Mouse (Mus musculus) left cerebral cortex, postnatal 4 days (tissue): ENCODE data around the gene Gm10840. TPM values are rescaled to one million over a fixed set of nuclear protein-coding genes. Genes with fewer than 3 reads are reported as not detected.
"Not testable (repeated sequence)": the region's sequence is repeated elsewhere in the genome, so short reads cannot be mapped to it uniquely, and the experiment has no call there.

Source experiments
- DNase-seq: peaks from one replicate; pipeline ENCODE4 v3.0.0-alpha.2; 2022
- intact Hi-C: fragments of 180-260 bp; cut with DNase I; formaldehyde crosslinking; loops from one replicate; pipeline ENCODE4 v1.15.1; 2025
- total RNA-seq, 2 experiments: library from RNA; stranded (reverse); gene quantifications; 2 replicates each; pipeline ENCODE4 v1.2.3; 2021

Gm10840 gene
- not detected for total RNA-seq

DNA sequence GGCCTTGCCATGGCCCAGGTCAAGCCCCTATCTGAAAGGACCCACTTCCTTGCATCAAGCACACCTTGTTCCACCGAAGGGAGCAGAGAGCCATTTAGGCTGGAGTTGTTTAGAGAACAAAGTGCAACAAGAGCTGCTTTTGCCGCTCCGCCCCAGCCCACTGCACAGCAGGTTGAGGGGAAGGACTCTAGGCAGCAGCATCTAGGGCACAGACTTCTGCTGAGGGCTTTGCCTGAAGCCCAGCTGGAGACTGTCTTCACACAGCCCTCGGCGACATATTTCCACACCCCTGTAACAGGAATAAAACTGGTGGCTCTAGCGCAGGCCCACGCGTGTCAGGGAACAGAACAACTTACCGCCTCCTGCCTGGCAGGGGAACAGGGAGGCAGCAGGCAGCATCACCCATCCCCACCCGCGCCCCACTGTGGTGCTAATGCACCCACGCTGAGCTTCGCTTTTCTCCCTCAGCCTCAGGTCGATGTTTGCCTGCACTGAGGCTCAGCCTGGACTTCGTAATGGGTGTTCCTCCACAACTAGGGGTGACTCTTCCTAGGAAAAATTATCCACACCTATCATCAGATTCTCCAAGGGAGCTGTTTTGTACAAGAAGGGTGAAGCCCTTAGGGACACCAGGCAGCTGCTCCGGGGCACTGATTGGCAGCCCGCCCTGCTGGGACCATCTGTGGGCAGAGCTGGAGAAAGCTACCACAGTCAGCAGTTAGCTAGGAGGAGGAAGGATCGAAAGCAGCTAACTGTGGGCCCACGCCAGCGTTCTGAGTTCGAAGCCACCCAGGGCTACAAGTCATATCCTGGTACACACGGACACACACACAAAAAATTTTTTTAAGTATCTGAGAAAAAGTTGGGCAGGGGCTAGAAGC is at the start of gene Gm10840, which contains the start of gene Limd2:
TSS of gene Gm10840 (plus strand) at position 10 of the 881 bp plus-strand sequence.
TSS of gene Limd2 (minus strand) at position 20 of the 881 bp plus-strand sequence.
- intact Hi-C loops, result no loop called here
- peak; percentile 82 for DNase-seq

DNA sequence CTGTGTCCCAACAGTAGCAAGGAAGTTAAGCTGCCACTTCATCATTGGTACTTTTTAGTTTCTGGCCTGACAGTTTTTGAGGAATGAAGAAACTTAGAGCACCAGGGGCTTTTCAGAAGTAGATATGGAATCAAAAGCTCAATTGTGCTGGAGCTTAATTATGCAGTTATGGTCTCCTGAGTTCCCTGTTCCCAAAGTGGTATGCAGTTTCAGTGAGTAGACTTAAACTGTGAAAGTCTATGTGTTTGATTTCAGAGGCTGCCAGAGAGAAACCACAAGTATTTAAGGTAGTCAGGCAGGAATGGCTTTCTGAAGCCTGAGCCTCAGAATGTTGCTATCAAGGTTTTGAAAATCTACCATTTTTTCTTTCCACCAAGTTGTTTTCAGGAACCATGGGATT is 49.0 kb upstream of the Gm10840 start:
- intact Hi-C loops, result no loop called here

DNA sequence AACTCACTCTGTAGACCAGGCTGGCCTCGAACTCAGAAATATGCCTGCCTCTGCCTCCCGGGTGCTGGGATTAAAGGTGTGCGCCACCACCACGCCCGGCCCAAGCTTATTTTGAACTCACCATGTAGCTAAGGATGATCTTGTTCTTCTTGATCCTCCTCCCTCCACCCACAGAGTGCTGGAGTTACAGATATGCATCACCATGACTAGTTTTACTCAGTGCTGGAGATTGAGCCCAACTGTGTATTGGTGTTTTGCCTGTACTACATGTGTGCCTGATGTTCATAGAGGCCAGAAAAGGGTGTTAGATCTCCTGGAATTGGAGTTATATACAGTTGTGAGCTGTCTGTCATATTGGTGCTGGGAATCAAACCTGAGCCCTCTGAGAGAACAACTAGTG is 38.4 kb upstream of the Gm10840 start:
- intact Hi-C loops, result no loop called here
- DNase-seq, result no peak

More for the DNA sequence above, 49.0 kb upstream of the Gm10840 start:
- DNase-seq, result no peak

DNA sequence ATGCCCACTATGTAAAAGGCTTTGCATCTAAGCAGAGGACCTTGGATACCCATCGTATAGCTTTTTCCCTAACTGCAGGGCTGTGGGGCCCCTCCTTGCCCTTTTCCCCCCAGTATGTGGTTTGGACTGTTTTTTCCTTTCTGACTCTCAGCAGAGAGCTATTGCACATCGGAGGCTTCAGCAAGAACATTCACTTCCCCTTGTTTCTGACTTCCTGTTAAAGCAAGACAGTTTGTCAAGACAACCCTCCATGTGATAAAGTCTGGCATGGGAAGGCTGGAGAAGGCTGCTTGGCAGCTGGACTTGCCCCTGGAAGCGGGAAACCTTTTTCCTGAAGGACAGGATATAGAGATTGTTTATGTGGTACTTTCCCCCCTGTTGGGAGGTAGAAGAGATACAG is 37.9 kb upstream of the Gm10840 start:
- intact Hi-C loops, result no loop called here
- no peak for DNase-seq

DNA sequence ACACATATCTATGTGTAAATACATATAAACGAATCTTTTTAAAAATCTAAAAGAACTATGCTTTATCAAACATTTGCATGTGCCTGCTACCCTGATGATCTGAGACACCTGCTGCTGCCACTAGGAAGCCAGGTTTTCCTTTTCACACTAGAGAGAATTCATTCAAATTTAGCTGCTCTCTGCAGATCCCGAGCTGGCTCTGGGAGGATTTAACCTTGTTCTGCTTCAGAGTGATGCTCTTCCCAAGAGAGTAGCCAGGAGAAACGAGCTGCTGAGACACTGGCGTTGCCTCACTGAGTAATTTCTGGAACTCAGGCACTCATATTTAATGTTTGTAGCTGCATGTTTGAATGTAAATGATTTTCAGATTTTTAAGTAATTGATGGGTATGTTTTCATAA is 35.9 kb upstream of the Gm10840 start:
- DNase-seq, result no peak
- intact Hi-C loops, result no loop called here

DNA sequence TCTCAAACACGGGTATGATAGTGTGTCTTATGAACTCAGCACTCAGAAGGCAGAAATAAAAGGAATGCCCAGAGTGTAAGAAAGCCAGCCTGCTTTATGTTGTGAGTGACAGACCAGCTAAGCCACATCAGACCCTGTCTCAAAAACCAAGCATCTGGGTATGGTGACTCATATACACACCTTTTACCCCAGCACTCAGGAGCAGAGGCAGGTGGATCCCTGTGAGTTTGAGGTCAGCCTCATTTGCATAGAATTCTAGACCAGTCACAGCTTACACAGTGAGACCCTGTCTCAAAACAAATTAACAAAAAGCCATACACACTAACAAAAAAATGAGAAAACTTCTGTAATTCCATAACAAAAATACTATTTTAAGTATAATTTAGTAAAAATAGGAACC is 34.8 kb upstream of the Gm10840 start:
- no peak for DNase-seq
- intact Hi-C loops, result no loop called here

DNA sequence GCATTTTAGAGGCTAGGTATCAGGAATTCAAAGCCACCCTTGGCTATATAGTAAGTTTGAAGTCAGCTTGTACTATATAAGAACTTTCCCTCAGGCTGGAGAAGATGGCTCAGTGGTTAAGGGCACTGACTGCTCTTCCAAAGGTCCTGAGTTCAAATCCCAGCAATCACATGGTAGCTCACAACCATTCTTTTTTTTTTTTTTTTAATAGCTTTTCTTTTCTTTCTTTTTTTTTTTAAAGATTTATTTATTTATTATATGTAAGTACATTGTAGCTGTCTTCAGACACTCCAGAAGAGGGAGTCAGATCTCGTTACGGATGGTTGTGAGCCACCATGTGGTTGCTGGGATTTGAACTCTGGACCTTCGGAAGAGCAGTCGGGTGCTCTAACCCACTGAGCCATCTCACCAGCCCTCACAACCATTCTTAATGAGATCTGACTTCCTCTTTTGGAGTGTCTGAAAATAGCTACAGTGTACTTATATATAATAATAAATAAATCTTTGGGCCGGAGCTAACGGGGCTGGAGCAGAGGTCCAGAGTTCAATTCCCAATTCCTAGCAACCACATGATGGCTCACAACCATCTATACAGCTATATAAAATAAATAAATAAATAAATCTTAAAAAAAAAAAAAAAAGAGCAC is 33.8 kb upstream of the Gm10840 start:
- intact Hi-C loops, DNase-seq: not testable (repeated sequence)

DNA sequence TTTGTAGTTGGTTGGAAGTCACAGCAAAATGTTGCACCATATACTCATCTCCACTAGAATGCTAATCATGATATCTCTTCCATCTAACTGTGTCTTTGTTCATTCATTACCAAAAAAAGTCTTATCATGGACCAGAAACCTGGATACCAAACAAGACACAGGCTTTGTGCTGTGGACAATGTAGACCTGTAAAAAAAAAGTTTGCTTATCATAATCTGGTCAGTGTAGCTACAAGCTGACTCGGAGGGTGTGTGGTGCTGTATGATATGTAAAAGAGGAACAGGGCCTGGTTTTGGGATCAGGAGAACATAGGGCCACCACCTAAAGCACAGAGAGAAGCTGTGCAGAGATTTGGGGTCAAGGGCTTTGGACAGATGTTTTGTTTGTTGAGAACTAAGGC is 31.2 kb upstream of the Gm10840 start:
- DNase-seq, result no peak
- intact Hi-C loops, result no loop called here

DNA sequence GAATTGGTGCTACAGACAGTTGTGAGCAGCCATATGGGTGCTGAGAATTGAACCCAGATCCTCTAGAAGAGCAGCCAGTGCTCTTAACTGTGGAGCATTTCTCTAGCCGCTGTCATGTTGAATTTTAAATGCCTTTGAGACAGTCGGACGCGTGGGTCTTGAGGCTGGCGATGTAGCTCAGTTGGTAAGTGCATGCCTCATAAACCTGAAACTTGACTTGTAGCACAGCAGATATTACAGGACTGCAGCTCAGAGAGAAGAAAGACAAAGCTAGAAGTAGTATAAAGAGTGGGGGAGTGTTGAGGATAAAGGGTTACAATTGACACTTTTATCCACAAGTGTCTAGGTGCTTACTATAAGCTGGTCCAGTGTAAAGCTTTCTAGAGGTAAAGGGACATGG is 28.1 kb upstream of the Gm10840 start:
- no peak for DNase-seq
- intact Hi-C loops, result no loop called here

DNA sequence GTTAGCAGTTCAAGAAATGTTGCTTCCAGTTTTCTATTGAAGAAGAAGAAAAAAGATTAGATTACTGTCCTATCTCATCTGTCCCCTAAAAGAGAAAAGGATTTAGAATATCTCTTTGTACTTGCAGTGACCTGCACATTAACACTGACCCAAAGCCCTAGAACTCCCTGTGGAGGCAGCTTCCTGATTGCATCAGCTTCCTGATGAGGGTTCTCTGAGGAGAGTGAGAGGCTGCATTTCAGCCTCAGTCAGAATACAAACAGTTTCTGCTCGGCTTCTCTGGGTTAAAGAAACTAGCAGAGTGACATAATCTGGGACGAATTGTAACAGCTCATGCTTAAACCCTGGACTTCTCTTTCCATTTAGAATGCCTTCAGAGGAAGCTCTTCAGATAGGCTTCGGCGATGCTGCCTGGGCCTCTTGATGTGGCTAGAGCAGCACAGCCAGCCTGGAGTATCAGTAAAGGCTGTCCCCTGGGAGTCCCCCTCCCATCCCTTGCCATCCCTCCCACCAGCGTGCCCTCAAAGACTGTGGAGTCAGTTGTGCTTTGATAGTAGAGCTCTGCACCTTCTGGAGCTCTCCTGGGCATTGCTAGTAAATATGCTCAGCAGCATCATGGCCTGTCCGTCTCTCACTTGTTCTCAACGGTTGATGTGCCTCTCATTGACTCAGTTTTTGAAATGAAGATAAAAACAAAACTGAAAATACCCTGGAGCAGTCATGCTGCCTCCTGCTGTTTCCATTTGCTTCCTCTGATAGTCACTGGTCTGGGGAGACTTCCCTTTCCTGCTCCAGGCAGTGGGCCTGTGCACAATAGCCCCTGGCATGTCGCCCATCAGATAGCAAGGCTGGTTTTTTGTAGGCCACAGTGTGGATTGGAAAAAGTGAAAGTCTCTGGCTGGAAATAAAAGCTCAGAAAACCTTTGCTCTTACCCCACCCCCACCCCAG is 25.8 kb upstream of the Gm10840 start:
- intact Hi-C loops, result no loop called here
- peak; percentile 51 for DNase-seq

DNA sequence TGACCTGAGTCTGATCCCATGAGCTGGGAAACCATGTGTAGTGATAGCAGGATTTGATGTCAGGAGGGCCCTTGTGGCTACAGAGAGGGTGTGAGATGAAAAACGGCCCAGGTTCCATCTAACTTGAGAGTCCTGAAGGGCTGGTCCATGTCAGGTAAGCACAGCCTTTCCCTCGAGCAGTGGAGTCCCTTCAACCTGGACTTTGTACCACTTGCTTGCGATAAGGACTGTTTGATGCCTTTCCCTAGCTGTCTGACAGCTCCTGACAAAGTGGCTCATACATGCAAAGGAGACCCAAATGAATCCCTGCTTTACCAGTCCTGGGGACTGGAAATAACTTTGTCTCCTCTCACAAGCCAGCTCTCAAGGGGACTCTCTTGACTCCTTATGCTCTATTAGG is 9.4 kb upstream of the Gm10840 start:
- DNase-seq, result no peak
- intact Hi-C loops, result no loop called here

DNA sequence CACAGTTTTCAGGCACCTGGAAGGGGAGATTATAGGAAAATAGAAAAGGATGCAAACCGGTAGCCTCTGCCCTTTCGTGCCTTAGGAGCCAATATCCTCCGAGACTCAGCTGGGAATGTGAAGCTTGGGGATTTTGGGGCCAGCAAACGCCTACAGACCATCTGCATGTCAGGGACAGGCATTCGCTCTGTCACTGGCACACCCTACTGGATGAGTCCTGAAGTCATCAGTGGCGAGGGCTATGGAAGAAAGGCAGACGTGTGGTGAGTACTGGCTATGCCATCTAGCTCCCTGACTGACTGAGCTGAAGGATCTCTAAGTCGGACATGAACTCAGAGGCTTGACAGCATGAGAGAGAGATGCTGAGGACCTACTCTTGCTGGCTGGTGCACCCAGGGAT is 8.5 kb upstream of the Gm10840 start:
- intact Hi-C loops, result no loop called here
- DNase-seq, result no peak

DNA sequence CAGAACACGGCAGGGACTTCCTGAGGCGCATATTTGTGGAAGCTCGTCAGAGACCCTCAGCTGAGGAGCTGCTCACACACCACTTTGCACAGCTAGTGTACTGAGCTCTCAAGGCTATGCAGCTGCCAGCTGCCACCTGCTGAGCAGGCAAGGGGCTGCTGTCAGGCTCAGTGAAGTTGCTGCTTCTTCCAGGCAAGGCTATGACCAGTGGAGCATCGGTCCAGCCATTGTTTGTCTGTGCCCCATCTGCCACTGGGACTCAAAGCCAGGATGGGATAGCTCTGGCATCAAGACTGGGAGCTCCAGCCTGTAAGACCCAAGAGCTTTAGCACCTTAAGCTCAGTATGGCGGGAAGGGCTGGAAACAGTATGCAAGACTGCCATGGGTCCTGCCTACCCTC is 6.6 kb upstream of the Gm10840 start:
- intact Hi-C loops, result no loop called here
- peak; percentile 72 for DNase-seq

DNA sequence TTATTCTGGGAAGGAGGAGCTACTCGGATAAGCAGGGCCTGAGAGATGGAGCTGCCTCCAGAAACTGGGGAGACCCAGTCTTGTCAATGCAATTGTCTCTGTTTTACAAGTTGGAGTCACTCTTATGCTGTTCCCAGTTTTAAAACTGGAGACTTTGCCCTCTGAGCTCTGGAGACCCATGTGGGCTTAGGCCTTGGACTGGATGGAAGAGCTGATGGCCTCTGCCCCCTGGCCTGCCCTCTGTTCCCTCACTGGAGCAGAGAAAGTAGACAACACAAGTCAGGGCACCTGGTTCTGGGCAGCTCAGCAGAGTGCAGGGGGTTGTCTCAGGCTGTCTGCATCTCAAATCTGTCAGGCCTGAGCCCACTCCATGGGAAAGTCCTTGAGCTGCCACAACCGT is 5.9 kb upstream of the Gm10840 start:
- intact Hi-C loops, result no loop called here
- DNase-seq, result no peak

DNA sequence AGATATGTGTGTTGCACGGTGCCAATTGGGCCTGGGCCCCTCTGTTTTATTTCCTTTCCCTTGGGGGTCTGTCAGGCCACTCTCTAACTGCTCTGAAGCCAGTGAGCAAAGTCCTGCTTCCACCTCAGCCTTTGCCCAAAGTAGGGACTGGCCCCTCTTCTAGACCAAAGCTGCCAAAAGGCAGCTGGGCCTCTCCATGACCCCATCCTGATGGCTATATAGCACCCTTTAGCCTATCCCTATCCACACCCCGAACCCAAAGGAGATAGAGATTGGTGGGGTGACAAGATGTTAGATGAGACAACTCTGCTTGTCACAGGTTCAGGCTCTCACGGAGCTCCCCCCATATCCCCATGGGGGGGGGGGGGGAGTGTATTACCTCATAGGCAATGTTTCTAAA is 4.9 kb upstream of the Gm10840 start:
- no peak for DNase-seq
- intact Hi-C loops, result no loop called here

DNA sequence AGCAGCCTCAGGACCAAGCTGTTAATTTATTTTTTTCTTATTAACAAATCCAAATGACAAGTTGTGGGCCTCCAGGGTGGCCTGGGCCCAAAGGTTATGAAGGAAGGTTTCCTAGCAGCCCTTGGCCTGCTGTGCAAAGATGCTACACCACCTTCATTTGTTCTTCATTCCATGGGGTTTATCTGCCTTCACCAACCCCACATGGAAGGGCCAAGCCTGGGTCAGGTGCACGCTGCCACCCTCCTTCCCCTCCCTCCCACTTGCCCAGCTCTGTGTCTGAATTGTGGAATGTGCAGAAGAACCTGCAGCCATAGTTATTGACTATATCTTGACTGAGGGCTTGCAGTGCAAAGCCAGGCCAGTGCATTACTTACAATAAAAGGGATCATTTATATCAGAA is 4.4 kb upstream of the Gm10840 start:
- intact Hi-C loops, result no loop called here
- DNase-seq, result no peak

DNA sequence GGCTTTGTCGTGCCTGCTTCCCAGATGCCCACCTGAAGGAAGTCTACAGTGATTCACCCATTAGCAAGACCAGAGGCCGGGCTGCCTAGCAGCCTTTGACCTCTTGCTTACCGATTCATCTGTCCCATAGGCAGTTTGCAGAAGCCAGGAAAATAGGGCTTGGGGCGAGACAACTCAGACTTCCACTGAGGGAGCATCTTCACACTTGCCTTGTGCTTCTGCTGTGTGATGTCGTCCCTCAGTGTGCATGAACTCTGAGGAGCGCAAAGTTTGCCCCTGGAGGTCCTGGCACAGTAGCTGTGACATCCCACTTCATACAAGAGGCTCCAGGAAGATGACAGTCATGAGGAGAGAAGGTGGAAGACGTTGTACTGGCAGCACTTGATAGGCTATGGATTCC is 3.5 kb upstream of the Gm10840 start:
- intact Hi-C loops, result no loop called here
- DNase-seq, result no peak

DNA sequence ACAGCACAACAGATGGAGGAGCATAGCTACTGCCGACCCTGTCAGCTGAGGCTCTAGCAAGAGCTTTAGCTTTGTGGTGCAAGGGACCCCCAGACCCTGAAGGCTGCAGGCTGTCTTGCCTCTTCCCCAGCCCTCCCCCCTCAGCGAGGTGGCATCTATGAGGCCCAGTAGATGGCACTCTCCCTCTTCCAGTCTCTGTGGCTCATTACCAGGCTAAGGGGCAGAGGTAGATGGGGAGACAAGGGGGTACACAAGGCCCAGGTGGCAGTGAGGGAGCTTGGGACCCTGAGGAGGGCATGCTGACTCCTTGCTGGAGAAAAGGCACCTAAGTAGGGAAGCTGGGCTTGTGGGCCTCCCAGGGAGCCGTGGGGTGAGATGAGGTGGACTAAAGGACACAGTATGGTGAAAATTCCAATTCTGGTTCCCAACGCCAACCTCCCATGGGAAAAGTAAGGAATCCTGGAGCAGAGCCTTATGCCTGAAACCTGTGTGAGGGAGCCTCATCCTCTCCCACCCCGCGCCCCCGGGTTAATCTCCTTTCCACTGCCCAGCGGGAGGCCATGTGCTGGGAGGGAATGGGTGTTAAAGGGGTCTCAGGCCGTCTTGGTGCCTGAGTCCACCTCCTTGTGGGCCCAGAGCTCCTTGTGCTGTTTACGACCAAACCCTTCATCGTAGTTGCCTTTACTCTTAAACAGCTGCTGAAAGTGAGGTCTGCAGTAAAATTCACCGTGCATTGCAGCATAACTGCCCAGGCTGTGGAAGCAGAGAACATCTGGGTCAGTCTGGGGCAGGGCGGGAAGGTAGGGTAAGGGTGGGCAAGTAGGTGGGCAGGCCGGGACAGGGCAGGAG is 2.3 kb upstream of the Gm10840 start:
- intact Hi-C loops, result no loop called here
- DNase-seq, result no peak

DNA sequence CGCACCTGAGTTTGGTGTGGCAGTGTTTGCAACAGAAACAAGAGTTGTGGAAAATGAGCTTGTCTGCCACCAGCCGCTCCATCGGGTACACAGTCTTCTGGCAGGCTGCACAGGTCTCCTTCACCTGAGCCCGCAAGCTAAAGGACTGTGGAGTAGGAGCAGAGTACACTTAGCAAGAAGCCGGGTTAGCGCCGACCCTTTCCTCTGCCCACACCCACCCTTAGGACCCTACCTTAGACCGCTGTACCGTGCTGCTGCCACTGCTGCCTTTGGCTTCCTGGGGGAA is 1.8 kb upstream of the Gm10840 start:
- intact Hi-C loops, result no loop called here
- no peak for DNase-seq

DNA sequence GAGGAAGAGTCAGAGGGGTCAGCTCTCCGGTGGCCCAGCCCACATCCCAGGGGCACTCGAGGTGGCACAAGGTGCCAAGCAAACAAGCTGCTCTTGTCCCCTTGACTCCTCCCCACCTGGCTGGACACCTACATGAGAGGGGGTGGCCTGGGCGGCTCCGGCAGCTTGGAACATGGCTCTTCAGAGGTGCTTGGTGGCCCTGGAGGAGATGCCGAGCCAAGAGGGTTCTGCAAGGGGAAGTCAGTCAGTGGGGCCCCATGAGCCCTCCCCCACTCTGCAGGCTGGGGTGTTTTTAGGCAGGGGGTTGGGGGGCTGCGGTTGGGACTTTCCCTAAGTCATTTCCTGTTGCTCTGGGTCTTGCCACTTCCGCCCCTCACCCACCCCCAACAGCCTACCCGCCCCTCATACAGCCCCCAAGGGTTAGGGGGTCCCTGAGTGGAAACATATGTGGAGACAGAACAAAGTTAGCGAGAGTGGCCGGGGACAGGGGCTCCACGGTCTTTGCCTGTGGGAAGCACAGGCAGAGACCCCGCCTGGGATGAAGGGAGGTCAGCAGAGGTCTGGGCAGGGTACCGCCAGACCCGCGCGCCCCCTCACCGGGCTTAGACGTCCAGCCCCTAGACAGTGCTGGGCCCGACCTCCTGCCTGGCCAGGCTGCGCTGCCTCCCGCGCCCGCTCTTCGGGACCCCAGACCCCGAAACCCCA is 1.3 kb upstream of the Gm10840 start:
- DNase-seq, result peak; percentile 34
- intact Hi-C loops, result no loop called here
